Mouse (Mus musculus) forebrain, embryonic 16.5 days (tissue): ENCODE measurements around the gene Zfp408. TPM values are rescaled to one million over a fixed set of nuclear protein-coding genes. Genes with fewer than 3 reads are reported as not detected.

Source experiments
- ATAC-seq: fragments of 200-750 bp; cut with Nextera tagmentation; 2 replicates; pipeline ENCODE4 v1.8.0; 2017; ENCODE audit warnings: mild to moderate bottlenecking, moderate library complexity
- H3K27ac ChIP-seq: fragments of 300-500 bp; sonication (generic); 2 replicates; pipeline ENCODE4 v1.5.1; 2014; ENCODE audit warnings: low read length, control low read depth
- H3K27me3 ChIP-seq: fragments of 300-500 bp; sonication (generic); replicated peaks from 2 replicates; pipeline ENCODE4 v1.6.1; 2014; ENCODE audit warnings: low read length; ENCODE audit not compliant: control insufficient read depth, insufficient read depth
- H3K36me3 ChIP-seq: fragments of 300-500 bp; sonication (generic); 2 replicates; pipeline ENCODE4 v1.6.1; 2014; ENCODE audit not compliant: control insufficient read depth, insufficient read depth
- H3K4me1 ChIP-seq: fragments of 300-500 bp; sonication (generic); replicated peaks from 2 replicates; pipeline ENCODE4 v1.6.1; 2014; ENCODE audit warnings: low read length; ENCODE audit not compliant: control insufficient read depth, insufficient read depth
- H3K4me2 ChIP-seq: fragments of 300-500 bp; sonication (generic); 2 replicates; pipeline ENCODE4 v1.6.1; 2014; ENCODE audit warnings: mild to moderate bottlenecking, low read length, control low read depth
- H3K4me3 ChIP-seq: fragments of 300-500 bp; sonication (generic); replicated peaks from 2 replicates; pipeline ENCODE4 v1.5.1; 2014; ENCODE audit warnings: mild to moderate bottlenecking, low read length, control low read depth
- H3K9ac ChIP-seq: fragments of 300-500 bp; sonication (generic); replicated peaks from 2 replicates; pipeline ENCODE4 v1.6.1; 2014; ENCODE audit warnings: low read depth, low read length, control low read depth
- H3K9me3 ChIP-seq: fragments of 300-500 bp; sonication (generic); 2 replicates; pipeline ENCODE4 v1.6.1; 2016; ENCODE audit warnings: low read length; ENCODE audit not compliant: control insufficient read depth
- WGBS: fragments of 180-500 bp; shearing (Covaris S2); extraction: QIAGEN DNeasy Blood & Tissue Kit; methylation state at CpG from one replicate; pipeline ENCODE4 v1.1.7; 2014; 5-methylcytosine and 5-hydroxymethylcytosine counted together
- polyA plus RNA-seq: library from polyadenylated mRNA; unstranded; fragments of >200 nt; fragmentation: Nextera tagmentation; extraction: Ambion mirVana; gene quantifications from 2 replicates; pipeline ENCODE4 v1.2.1, GENCODE M21; 2015

The Zfp408 gene
- polyA plus RNA-seq, 1 experiment from 2014 or later, result 16.2 TPM

DNA sequence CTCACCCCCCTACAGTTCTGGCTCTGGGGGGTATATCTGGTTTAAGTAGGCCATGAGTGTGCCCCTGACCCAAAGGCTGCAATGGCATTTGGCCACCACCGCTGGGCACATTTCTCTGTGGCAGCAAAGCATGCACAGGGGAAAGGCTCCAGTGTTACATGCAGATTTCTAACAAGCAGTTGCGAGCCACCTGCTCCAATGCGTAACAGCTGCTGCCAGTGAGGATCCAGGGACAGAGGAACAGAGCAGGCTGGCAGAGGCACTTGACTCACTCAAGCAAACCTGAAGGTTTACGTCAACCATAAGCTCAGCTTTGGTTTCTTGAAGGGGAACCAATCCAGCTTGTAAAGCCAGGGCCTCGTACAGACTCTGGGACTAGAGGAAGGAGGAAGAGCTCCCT lies 25.3 kb upstream of the Zfp408 start:
- no peak overlapping the region for H3K9ac ChIP-seq
- no peaks in the 10 kb centered on the region for H3K9me3 ChIP-seq
- WGBS, result 93% methylated on average over 5 of the region's 5 CpGs
- H3K4me1 ChIP-seq, result no peaks in the 10 kb centered on the region
- no peak for ATAC-seq
- H3K27me3 ChIP-seq, result no peaks in the 10 kb centered on the region
- H3K4me2 ChIP-seq, result no peak overlapping the region
- H3K36me3 ChIP-seq, result peaks cover 34% of the 10 kb centered on the region
- H3K4me3 ChIP-seq, result no peak overlapping the region
- no peak overlapping the region for H3K27ac ChIP-seq

DNA sequence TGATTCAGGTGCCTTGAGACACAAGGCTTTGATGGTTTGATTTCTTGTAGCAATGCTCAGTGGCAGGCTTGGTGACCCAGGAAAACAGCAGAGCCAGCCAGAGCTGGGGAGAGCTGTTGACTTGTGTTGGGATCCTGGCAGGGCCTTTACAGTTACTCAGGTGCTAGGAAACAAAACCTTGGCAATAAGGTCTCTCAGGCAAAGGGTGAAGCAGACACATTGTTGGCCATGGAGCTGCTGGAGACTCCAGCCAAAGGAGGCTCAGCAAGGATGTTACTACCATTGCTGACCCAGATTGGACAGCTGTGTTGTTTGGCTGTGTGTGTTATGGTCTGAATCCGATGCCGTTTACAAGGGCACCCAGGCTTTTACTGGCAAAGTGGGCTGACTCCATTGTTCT lies 24.0 kb upstream of the Zfp408 start:
- 90% methylated on average over 2 of the region's 2 CpGs for WGBS
- Histone ChIP-seq H3K4me3 (no peak overlapping the region), H3K4me1 (no peaks in the 10 kb centered on the region), H3K9ac (no peak overlapping the region), H3K9me3 (no peaks in the 10 kb centered on the region), H3K27ac (no peak overlapping the region), H3K27me3 (no peaks in the 10 kb centered on the region), H3K36me3 (peaks cover 37% of the 10 kb centered on the region), H3K4me2 (no peak overlapping the region)
- ATAC-seq, result no peak

DNA sequence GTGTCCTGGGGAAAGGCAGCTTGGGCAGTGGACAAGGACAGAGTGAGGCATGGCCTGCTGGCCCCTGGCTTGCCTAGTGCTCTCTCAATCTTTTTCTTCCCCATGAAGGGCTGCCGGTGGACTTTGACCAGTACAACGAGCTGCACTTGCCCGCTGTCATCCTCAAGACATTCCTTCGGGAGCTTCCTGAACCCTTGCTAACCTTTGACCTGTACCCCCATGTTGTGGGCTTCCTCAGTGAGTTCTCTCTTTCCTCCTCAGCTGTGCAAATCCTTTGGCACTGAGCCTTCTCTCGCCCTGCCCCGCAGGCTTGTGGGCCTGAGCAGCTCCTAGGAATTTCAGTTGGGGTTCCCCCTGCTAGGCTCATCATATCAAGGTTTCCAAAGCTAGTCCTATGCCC lies 20.4 kb upstream of the Zfp408 start:
- Histone ChIP-seq H3K27ac (no peak overlapping the region), H3K9ac (no peak overlapping the region), H3K4me2 (no peak overlapping the region), H3K4me3 (no peak overlapping the region), H3K27me3 (no peaks in the 10 kb centered on the region), H3K36me3 (peaks cover 21% of the 10 kb centered on the region), H3K9me3 (no peaks in the 10 kb centered on the region), H3K4me1 (no peaks in the 10 kb centered on the region)
- no peak for ATAC-seq
- 96% methylated on average over 6 of the region's 6 CpGs for WGBS

DNA sequence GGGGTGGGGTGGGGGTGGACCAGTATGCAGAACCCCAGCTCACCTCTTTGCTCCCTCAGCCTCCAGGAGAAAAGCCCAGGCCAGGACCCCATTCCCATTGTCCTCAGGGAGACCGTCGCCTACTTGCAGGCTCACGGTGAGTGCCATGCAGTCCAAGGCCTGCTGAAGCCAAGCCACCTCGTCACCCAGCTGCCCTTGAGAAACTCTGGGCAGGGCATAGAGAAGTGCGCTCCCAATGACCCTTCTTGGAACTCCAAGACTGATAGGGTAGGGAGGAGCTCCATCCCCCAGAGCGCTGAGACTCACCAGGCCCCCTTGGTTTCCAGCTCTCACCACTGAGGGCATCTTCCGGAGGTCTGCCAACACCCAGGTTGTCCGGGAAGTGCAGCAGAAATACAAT lies 19.7 kb upstream of the Zfp408 start:
- no peak overlapping the region for H3K9ac ChIP-seq
- H3K9me3 ChIP-seq, result no peaks in the 10 kb centered on the region
- WGBS, result 92% methylated on average over 8 of the region's 8 CpGs
- no peak for ATAC-seq
- no peak overlapping the region for H3K4me2 ChIP-seq
- no peak overlapping the region for H3K27ac ChIP-seq
- no peaks in the 10 kb centered on the region for H3K4me1 ChIP-seq
- H3K27me3 ChIP-seq, result no peaks in the 10 kb centered on the region
- H3K36me3 ChIP-seq, result peaks cover 23% of the 10 kb centered on the region
- H3K4me3 ChIP-seq, result no peak overlapping the region

DNA sequence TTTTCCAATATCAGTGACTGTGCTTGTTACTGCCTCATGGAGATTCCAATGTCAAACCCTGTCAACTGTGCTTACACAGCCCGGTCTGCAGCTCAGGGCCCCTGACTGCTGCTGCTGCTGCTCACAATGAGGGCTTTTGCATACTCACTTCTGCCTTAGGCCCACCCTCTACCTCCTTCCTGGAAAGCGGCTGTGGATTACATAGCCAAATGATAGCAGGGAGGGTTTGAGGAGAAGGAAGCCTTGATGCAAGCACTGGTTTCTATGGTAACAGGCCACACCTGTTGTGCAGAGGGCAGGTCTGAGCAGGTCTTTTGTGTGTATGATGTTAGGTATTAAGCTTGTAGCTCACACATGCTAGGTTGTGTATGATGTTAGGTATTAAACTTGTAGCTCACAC lies 18.2 kb upstream of the Zfp408 start:
- Histone ChIP-seq H3K9ac (no peak overlapping the region), H3K27me3 (no peaks in the 10 kb centered on the region), H3K4me2 (no peak overlapping the region), H3K36me3 (peaks cover 29% of the 10 kb centered on the region), H3K27ac (no peak overlapping the region), H3K4me1 (no peaks in the 10 kb centered on the region), H3K4me3 (no peak overlapping the region), H3K9me3 (no peaks in the 10 kb centered on the region)
- WGBS, result 65% methylated on average over 2 of the region's 2 CpGs
- ATAC-seq, result no peak

DNA sequence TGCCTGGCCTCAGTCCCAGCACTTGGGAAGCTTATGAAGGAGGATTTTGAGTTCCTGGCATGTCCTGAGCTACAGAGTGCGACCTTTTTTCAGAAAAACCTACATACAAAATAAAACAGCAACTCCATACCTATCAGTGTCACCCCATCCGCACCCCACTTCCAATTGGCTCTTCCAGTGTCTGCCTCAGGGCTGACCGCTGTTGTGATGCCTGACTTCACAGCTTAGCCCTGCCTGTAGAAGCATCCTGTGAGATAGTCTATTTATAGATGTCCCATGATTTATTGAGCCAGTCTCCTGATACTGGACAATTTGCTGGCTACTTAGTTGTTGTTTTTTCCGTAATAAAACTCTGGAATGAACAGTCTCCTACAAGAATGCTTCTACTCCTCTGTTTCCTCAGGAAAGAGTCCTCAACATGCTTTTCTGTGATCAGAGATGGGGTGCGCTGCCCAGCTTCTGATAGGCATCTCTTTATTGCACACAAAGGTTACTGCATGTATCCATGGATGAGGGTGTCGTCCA lies 16.9 kb upstream of the Zfp408 start:
- peaks cover 29% of the 10 kb centered on the region for H3K36me3 ChIP-seq

DNA sequence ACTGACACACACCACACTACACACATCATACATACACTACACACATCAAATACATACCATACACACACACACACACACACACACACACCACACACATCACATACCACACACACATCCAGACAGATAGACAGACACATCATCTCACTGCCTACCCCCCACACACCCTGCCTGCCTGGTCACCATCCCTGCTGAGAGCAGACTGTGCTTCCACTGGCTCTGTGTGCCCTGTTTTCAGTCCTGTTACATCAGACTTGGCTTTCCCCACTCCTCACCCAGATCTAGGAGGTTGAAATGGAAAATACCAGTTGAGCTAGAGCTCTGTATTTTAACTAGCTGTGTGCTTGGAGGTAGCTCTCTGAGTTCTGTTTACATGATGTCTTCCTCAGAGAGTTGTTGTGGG lies 15.2 kb upstream of the Zfp408 start:
- Histone ChIP-seq H3K27ac (no peak overlapping the region), H3K9me3 (no peaks in the 10 kb centered on the region), H3K4me2 (no peak overlapping the region), H3K4me1 (no peaks in the 10 kb centered on the region), H3K36me3 (peaks cover 29% of the 10 kb centered on the region), H3K27me3 (no peaks in the 10 kb centered on the region), H3K9ac (no peak overlapping the region), H3K4me3 (no peak overlapping the region)
- ATAC-seq, result no peak

More for the DNA sequence above, 16.9 kb upstream of the Zfp408 start:
- Histone ChIP-seq H3K4me3 (no peak overlapping the region), H3K27ac (no peak overlapping the region), H3K4me2 (no peak overlapping the region), H3K4me1 (no peaks in the 10 kb centered on the region), H3K9ac (no peak overlapping the region), H3K9me3 (no peaks in the 10 kb centered on the region), H3K27me3 (no peaks in the 10 kb centered on the region)
- 95% methylated on average over 6 of the region's 6 CpGs for WGBS
- ATAC-seq, result no peak

DNA sequence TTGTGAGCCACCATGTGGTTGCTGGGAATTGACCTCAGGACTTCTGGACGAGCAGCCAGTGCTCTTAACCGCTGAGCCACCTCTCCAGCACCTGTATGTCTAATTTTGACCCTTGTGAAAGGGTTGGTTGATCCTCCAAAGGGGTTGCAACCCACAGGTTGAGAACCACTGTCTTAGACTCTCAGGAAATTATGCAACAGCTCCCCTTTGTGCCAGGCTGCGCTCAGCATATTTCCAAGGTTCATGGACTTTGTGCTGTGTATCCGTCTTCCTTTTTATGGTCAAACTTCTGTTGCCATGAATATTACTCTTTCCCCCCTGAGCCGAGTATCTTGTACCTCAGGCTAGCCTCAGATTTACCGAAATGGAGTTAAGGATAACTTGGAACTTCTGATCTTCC lies 11.4 kb upstream of the Zfp408 start:
- H3K4me1 ChIP-seq, result no peaks in the 10 kb centered on the region
- H3K4me2 ChIP-seq, result no peak overlapping the region
- H3K36me3 ChIP-seq, result peaks cover 23% of the 10 kb centered on the region
- no peak for ATAC-seq
- no peaks in the 10 kb centered on the region for H3K27me3 ChIP-seq
- WGBS, result 95% methylated on average over 6 of the region's 6 CpGs
- no peak overlapping the region for H3K27ac ChIP-seq
- no peak overlapping the region for H3K4me3 ChIP-seq
- H3K9me3 ChIP-seq, result no peaks in the 10 kb centered on the region
- no peak overlapping the region for H3K9ac ChIP-seq

DNA sequence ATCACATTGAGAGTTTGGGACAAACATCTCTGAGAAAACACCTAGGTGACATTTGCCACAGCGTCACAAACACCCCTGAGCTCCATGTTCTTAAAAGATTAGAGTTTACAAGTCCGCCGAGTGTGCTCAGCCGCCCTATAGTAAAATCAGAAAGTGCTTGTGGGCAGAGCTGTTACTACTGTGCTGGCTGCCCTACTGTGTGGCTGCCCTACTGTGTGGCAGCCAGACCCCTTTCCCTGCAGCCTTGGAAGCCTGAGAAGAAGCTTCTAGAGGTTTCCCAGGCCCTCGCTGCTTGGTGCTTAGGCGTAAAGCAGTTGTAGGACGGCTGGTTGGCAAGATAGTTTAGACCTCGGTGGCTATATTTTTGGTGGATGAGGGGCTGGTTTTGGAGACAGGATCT lies 10.1 kb upstream of the Zfp408 start:
- Histone ChIP-seq H3K4me3 (no peak overlapping the region), H3K9ac (no peak overlapping the region), H3K9me3 (no peaks in the 10 kb centered on the region), H3K27ac (no peak overlapping the region), H3K4me1 (no peaks in the 10 kb centered on the region), H3K4me2 (no peak overlapping the region), H3K27me3 (no peaks in the 10 kb centered on the region), H3K36me3 (peaks cover 27% of the 10 kb centered on the region)
- ATAC-seq, result no peak
- WGBS, result 93% methylated on average over 8 of the region's 8 CpGs

DNA sequence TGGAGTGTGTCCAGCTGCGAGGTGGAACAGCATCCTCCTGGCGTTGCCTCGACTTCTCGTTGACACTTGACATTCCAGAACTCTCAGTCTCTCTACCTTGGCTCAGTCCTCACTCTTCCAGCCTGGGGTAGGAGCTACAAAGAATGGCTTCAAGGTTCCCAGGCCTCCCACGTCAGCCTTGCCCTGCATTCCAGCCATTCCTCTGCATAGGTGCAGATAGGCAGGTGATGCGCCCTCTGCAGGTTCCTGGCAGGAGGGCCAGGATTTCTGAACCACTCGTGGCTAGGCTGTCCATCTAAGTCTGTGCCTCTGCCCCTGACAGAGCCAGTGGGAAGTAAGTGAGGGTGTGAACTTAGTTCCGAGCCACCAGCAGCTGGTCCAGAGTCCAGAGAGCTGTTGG lies 7.2 kb upstream of the Zfp408 start:
- Histone ChIP-seq H3K36me3 (peaks cover 16% of the 10 kb centered on the region; the same call in 1 of the 2 replicates), H3K9ac (no peak overlapping the region), H3K27me3 (no peaks in the 10 kb centered on the region), H3K27ac (no peak overlapping the region), H3K9me3 (no peaks in the 10 kb centered on the region), H3K4me2 (no peak overlapping the region), H3K4me1 (peaks cover 2% of the 10 kb centered on the region), H3K4me3 (no peak overlapping the region)
- WGBS, result 71% methylated on average over 8 of the region's 8 CpGs
- no peak for ATAC-seq
